Mouse (Mus musculus) intestine, embryonic 16.5 days (tissue): ENCODE results near the gene Sh3pxd2b. TPM values are rescaled to one million over a fixed set of nuclear protein-coding genes. Genes with fewer than 3 reads are reported as not detected.

ENCODE experiments used
- ATAC-seq: fragments of 200-750 bp; cut with Nextera tagmentation; 2 replicates; pipeline ENCODE4 v1.8.0; 2017; ENCODE audit warnings: moderate TSS enrichment, moderate library complexity
- H3K27ac ChIP-seq: fragments of 300-500 bp; sonication (generic); 2 replicates; pipeline ENCODE4 v1.5.1; 2014; ENCODE audit warnings: mild to moderate bottlenecking, low read length
- H3K27me3 ChIP-seq: fragments of 300-500 bp; sonication (generic); replicated peaks from 2 replicates; pipeline ENCODE4 v1.6.1; 2014; ENCODE audit warnings: low read length, control low read depth, mixed read lengths; ENCODE audit not compliant: control insufficient read depth, insufficient read depth
- H3K36me3 ChIP-seq: fragments of 300-500 bp; sonication (generic); 2 replicates; pipeline ENCODE4 v1.6.1; 2014; ENCODE audit warnings: low read length, control low read depth; ENCODE audit not compliant: control insufficient read depth, insufficient read depth
- H3K4me1 ChIP-seq: fragments of 300-500 bp; sonication (generic); 2 replicates; pipeline ENCODE4 v1.6.1; 2014; ENCODE audit warnings: low read length, control low read depth, mixed read lengths; ENCODE audit not compliant: control insufficient read depth, insufficient read depth
- H3K4me2 ChIP-seq: fragments of 300-500 bp; sonication (generic); 2 replicates; pipeline ENCODE4 v1.6.1; 2014; ENCODE audit warnings: low read depth, low read length, control low read depth
- H3K4me3 ChIP-seq: fragments of 300-500 bp; sonication (generic); 2 replicates; pipeline ENCODE4 v1.5.1; 2014; ENCODE audit warnings: mild to moderate bottlenecking, low read length
- H3K9ac ChIP-seq: fragments of 300-500 bp; sonication (generic); 2 replicates; pipeline ENCODE4 v1.6.1; 2014; ENCODE audit warnings: low read depth, low read length
- H3K9me3 ChIP-seq: fragments of 300-500 bp; sonication (generic); 2 replicates; pipeline ENCODE4 v1.6.1; 2016; ENCODE audit warnings: low read length, control low read depth; ENCODE audit not compliant: control insufficient read depth
- WGBS: fragments of 180-500 bp; shearing (Covaris S2); extraction: QIAGEN DNeasy Blood & Tissue Kit; methylation state at CpG from one replicate; pipeline ENCODE4 v1.1.7; 2014; 5-methylcytosine and 5-hydroxymethylcytosine counted together
- polyA plus RNA-seq: library from polyadenylated mRNA; unstranded; fragments of >200 nt; fragmentation: Nextera tagmentation; extraction: Ambion mirVana; gene quantifications from 2 replicates; pipeline ENCODE4 v1.2.1, GENCODE M21; 2015

Sh3pxd2b gene
- polyA plus RNA-seq, 1 experiment from 2014 or later = 9.6 TPM

DNA sequence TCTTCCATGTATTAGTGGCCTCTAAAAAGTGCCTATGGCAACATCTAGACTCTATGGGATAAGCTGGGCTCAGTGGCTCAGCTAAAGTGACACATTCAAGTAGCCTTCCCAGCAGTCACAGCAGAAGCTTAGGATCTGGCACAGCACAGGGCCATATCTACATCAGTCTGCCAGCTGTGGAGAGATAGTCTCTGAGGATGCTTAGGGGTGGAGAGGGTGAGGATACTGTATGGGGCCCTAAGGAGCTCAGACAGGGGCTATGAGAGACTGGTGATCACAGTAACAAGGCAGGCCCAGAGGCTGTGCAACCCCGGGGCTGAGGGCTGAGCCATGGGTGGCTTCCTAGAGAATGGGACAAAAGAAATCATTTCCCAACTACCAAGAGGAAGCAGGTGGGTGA is 40.6 kb upstream of the Sh3pxd2b start:
- ATAC-seq = no peak
- Histone ChIP-seq H3K27me3 (no peaks in the 10 kb centered on the region), H3K9me3 (no peaks in the 10 kb centered on the region), H3K9ac (no peak overlapping the region), H3K27ac (no peak overlapping the region), H3K36me3 (no peaks in the 10 kb centered on the region), H3K4me3 (no peak overlapping the region), H3K4me1 (no peaks in the 10 kb centered on the region), H3K4me2 (no peak overlapping the region)
- 86% methylated on average over 1 of the region's 1 CpGs for WGBS

DNA sequence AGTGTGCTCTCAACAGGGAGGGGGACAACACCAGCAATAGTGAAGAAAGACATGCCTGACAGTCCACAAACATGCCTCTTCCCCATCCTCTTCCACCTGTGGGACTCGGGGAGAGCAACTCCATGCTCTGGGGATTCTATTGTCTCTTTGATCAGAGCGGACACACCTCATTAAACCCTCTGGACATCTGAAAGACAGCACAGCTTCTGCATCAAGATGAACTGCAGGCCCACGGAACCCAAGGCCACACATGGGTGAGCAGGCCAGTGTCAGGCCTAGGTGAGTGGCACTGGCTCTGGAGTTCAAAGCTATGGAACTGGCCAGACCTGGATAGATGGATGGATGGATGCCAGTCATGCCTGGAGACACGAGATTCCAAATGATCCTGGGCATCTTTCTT is 38.2 kb upstream of the Sh3pxd2b start:
- H3K4me2 ChIP-seq = no peak overlapping the region
- WGBS = 66% methylated on average over 4 of the region's 4 CpGs
- H3K27me3 ChIP-seq = no peaks in the 10 kb centered on the region
- no peaks in the 10 kb centered on the region for H3K9me3 ChIP-seq
- no peak overlapping the region for H3K27ac ChIP-seq
- H3K9ac ChIP-seq = no peak overlapping the region
- H3K4me1 ChIP-seq = no peaks in the 10 kb centered on the region
- H3K4me3 ChIP-seq = no peak overlapping the region
- no peaks in the 10 kb centered on the region for H3K36me3 ChIP-seq
- ATAC-seq = no peak

DNA sequence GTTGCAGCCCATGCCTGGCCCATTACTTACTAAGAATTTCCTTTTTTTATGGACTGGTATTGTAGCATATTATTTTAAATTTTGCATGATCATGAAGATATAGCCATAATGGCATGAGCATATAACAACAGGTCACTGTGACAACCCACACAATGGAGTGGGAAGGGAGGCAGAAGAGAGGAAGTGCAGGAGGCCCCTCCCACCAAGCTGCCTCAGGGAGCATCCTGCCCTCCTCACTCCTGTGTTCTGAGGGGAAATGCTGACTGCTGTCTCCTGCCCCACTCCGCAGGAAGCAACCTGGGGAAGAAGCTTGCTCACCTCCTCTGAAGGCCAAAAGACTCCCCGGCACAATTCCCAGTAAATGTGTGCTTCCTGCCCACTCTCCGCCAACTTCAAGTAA is 37.7 kb upstream of the Sh3pxd2b start:
- no peaks in the 10 kb centered on the region for H3K36me3 ChIP-seq
- 66% methylated on average over 3 of the region's 3 CpGs for WGBS
- no peak overlapping the region for H3K27ac ChIP-seq
- no peak overlapping the region for H3K9ac ChIP-seq
- no peaks in the 10 kb centered on the region for H3K4me1 ChIP-seq
- no peak overlapping the region for H3K4me3 ChIP-seq
- H3K27me3 ChIP-seq = no peaks in the 10 kb centered on the region
- H3K4me2 ChIP-seq = no peak overlapping the region
- no peaks in the 10 kb centered on the region for H3K9me3 ChIP-seq
- no peak for ATAC-seq

DNA sequence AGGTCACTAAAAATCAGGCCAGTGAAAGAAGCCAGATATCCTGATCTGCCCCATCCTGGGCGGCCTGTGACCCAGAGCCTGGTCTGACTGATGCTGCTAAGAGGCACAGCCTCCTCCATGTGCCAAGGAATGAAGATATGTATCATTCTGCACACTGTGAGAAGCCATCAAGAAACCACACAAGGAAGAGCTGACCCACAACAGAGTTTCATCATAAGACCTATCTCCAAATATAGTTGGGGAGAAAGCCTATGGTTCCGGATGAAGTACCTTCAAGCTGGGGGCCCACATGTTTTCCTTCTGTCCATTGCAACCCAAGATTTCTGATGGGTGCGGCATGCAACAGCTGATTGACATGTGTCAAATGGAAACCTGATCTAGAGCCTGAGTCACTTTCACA is 31.6 kb upstream of the Sh3pxd2b start:
- Histone ChIP-seq H3K9ac (no peak overlapping the region), H3K4me3 (no peak overlapping the region), H3K4me2 (no peak overlapping the region), H3K9me3 (no peaks in the 10 kb centered on the region), H3K27ac (no peak overlapping the region), H3K36me3 (no peaks in the 10 kb centered on the region), H3K4me1 (no peaks in the 10 kb centered on the region), H3K27me3 (no peaks in the 10 kb centered on the region)
- 88% methylated on average over 3 of the region's 3 CpGs for WGBS
- ATAC-seq = no peak

DNA sequence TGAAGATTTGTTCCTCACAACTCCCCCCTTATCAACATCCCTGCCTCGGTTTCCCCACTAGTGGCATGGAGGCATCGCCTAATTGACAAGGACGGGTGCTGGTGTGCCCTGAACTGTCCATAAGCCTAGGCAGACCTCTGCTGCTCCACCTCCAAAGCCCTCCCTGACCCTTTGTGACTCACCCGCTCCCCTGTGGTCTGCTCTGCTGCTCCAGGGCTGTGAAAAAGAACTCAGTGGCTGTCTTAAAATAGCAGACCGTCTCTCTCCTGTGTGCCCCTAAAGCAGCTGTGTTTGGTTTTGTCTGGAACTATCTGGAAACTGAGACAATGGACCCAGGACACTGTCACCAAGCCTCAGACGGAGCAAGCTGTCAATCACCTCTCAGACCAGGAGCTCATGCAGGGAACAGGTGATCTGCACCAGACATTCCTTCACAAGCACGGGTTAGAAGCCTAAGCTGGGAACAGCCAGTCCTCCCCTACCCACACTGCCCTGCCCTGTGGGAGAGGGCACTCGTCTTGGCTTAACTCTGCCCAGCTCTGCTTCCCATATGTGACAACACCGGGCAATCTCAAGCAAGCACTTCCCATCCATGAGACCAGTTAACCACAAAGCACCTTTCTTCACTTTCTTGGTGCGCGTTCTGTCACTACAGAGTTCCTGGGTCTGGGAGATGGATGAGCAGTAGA is 27.0 kb upstream of the Sh3pxd2b start:
- no peak for ATAC-seq
- no peaks in the 10 kb centered on the region for H3K4me1 ChIP-seq
- H3K4me3 ChIP-seq = no peak overlapping the region
- no peaks in the 10 kb centered on the region for H3K27me3 ChIP-seq
- no peak overlapping the region for H3K27ac ChIP-seq
- no peak overlapping the region for H3K4me2 ChIP-seq
- H3K9ac ChIP-seq = no peak overlapping the region
- no peaks in the 10 kb centered on the region for H3K9me3 ChIP-seq
- H3K36me3 ChIP-seq = no peaks in the 10 kb centered on the region
- 66% methylated on average over 11 of the region's 11 CpGs for WGBS

DNA sequence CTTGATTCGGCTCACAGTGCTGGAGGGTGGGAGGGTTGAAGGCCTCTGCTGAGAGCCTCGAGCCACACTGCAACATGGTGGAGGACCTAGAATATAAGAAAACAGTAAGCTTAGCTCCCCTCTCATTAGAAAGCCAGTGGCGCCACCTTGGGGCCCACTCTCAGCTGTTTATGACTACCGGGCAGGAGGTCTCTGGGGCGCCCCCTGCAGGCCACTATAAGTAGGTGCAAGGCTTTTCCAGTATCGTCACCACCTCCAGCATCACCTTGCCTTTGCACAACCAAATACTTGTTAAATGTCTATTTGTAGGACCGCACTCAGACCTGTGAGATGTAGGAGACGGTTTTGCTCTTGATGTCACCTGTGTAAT is 26.4 kb upstream of the Sh3pxd2b start:
- 41% methylated on average over 8 of the region's 8 CpGs for WGBS
- peak; percentile 48; the same call in 1 of the 2 replicates for ATAC-seq
- no peaks in the 10 kb centered on the region for H3K27me3 ChIP-seq
- H3K4me2 ChIP-seq = no peak overlapping the region
- H3K27ac ChIP-seq = no peak overlapping the region
- no peaks in the 10 kb centered on the region for H3K9me3 ChIP-seq
- H3K4me1 ChIP-seq = no peaks in the 10 kb centered on the region
- H3K4me3 ChIP-seq = no peak overlapping the region
- H3K36me3 ChIP-seq = no peaks in the 10 kb centered on the region
- H3K9ac ChIP-seq = no peak overlapping the region

DNA sequence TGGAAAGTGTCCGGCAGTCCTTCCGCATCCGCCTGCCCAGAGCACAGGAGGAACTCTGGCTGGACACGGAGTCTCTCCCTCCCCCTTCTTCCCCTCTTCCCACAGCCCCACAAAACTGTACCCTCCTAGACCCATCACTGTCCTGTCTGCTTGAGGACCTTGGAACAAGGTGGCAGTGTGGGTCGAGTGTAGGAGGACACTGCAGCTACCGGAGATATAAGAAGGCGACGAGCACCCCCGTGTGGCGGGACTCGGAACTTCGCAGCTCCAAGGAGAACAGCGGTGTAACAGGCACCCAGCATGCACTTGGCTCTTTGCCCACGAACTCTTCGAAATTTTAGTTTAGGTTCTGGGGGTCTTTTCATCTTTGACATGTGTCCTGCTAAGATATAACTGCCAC is 23.0 kb upstream of the Sh3pxd2b start:
- WGBS = 8% methylated on average over 15 of the region's 15 CpGs
- H3K27ac ChIP-seq = no peak overlapping the region
- H3K9me3 ChIP-seq = no peaks in the 10 kb centered on the region
- H3K36me3 ChIP-seq = no peaks in the 10 kb centered on the region
- H3K9ac ChIP-seq = peak overlapping the region; percentile 50
- peak; percentile 86 for ATAC-seq
- H3K4me1 ChIP-seq = no peaks in the 10 kb centered on the region
- H3K4me2 ChIP-seq = peak overlapping the region; percentile 52
- peak overlapping the region; percentile 31 for H3K4me3 ChIP-seq
- H3K27me3 ChIP-seq = no peaks in the 10 kb centered on the region

DNA sequence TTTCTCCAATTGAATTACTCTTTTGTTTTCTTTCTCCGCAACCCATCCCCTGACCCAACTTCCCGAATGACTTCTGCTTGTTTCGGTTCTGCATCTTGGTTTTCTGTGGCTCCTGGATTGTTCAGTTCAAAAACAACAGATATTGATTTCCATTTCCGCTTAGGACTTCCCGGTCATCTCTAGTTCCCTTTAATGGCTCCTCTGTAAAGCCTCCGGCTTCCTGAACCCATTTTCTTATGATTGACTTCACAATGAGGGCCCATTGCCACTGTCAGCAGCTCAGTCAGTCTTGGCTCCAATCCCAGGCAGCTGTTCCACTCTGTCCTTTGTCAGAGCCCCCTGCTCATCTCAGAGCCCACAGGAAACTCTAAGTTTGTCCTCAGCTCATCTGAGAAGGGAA is 16.5 kb upstream of the Sh3pxd2b start:
- Histone ChIP-seq H3K9ac (no peak overlapping the region), H3K4me2 (no peak overlapping the region), H3K36me3 (no peaks in the 10 kb centered on the region), H3K9me3 (no peaks in the 10 kb centered on the region), H3K4me1 (0 out of 2 replicates have a peak, but pooled peaks cover 2% of the 10 kb centered on the region), H3K4me3 (no peak overlapping the region), H3K27ac (peak overlapping the region; percentile 23; the same call in 1 of the 2 replicates), H3K27me3 (no peaks in the 10 kb centered on the region)
- no peak; the same call in 1 of the 2 replicates for ATAC-seq
- WGBS = 41% methylated on average over 6 of the region's 6 CpGs

DNA sequence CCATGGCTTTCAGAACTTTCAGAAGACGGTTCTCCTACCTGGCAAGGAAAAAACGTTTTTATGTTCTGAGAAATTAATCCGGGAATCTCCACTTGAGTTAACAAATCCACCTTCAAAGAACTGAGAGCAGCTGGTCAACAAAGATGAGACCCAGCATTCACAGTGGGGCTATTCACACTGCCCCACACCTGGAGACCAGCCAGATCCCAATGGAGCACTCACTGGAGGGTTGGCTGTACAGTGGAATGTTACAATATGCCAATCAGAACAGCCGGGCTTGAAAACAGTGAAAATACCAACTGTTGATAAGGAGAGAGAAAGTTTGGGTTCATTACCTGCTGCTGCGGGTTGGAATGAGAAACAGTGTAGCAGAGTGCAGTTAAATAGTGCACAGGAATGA is 15.8 kb upstream of the Sh3pxd2b start:
- 58% methylated on average over 5 of the region's 5 CpGs for WGBS
- ATAC-seq = no peak
- H3K4me1 ChIP-seq = 0 out of 2 replicates have a peak, but pooled peaks cover 2% of the 10 kb centered on the region
- H3K4me2 ChIP-seq = no peak overlapping the region
- H3K36me3 ChIP-seq = no peaks in the 10 kb centered on the region
- H3K27me3 ChIP-seq = no peaks in the 10 kb centered on the region
- H3K9ac ChIP-seq = no peak overlapping the region
- H3K4me3 ChIP-seq = no peak overlapping the region
- H3K27ac ChIP-seq = no peak overlapping the region
- H3K9me3 ChIP-seq = peaks cover 1% of the 10 kb centered on the region; the same call in 1 of the 2 replicates

DNA sequence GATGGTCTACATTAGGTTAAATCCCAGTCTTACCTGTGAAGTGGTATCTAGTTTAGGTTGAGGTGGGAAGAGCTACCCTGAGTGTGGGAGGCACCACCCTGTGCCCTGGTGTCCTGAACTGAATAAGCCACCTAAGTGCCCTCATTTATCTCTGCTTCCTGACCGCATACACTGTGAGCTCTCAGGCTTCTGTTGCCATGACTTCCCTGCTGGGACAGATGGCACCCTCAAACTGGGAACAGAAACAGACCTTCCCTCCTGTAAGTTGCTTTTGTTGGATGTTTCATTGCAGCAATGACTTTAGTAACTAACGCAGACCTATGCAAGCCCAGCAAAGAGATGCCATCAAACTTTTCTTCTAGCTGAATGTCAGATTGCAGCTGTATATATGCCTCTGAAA is 14.4 kb upstream of the Sh3pxd2b start:
- Histone ChIP-seq H3K4me2 (no peak overlapping the region), H3K27me3 (no peaks in the 10 kb centered on the region), H3K27ac (no peak overlapping the region), H3K9me3 (peaks cover 4% of the 10 kb centered on the region; the same call in 1 of the 2 replicates), H3K4me1 (0 out of 2 replicates have a peak, but pooled peaks cover 2% of the 10 kb centered on the region), H3K4me3 (no peak overlapping the region), H3K36me3 (no peaks in the 10 kb centered on the region), H3K9ac (no peak overlapping the region)
- 52% methylated on average over 2 of the region's 2 CpGs for WGBS
- ATAC-seq = no peak
